Mouse (Mus musculus) layer of hippocampus, adult 8-10 months (tissue): ENCODE data around the gene Tent4a. TPM values are rescaled to one million over a fixed set of nuclear protein-coding genes. Genes with fewer than 3 reads are reported as not detected.
"Not testable (repeated sequence)": the region's sequence is repeated elsewhere in the genome, so short reads cannot be mapped to it uniquely, and the experiment has no call there.

ENCODE experiments used
- DNase-seq, 2 experiments: peaks; one replicate each; pipeline ENCODE4 v3.0.0; 2022; ENCODE audit warnings: low spot score in 2 of 2
- total RNA-seq, 4 experiments: library from RNA; stranded (reverse); gene quantifications; 2 replicates each; pipeline ENCODE4 v1.2.4; 2022

Gene Tent4a
- 10 to 100 TPM; 43.8 to 51.2 (median 47.3) TPM for total RNA-seq

- no peak for DNase-seq
Measured at GRCm38 (mm10) chr13:69534334-69534653, at the start of gene Tent4a. Gene Tent4a, minus strand, starts transcription at chr13:69534617.

GRCm38 (mm10) chr13:69583591-69583990 is 49.2 kb upstream of the Tent4a start:
- DNase-seq = no peak

DNA sequence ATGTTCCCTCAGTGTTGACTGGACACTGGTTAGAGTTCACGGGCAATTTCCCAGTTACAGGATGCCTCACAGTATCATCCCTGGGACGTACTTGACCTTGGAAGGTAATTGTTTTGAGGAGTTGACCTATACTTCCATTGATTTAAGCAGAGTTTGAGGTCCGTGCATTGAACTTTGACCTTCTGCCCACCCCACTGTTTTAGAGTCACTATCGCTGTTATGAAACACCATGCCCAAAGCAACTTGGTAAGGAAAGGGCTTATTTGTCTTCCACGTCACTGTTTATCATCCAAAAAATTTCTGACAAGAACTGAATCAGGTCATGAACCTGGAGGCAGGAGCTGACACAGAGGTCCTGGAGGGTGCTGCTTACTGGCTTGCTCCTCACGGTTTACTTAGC is 48.0 kb upstream of the Tent4a start:
- DNase-seq = no peak

- no peak for DNase-seq
Measured at GRCm38 (mm10) chr13:69577181-69577834, 42.9 kb upstream of the Tent4a start.

GRCm38 (mm10) chr13:69576676-69577075 is 42.3 kb upstream of the Tent4a start:
- DNase-seq = no peak

DNA sequence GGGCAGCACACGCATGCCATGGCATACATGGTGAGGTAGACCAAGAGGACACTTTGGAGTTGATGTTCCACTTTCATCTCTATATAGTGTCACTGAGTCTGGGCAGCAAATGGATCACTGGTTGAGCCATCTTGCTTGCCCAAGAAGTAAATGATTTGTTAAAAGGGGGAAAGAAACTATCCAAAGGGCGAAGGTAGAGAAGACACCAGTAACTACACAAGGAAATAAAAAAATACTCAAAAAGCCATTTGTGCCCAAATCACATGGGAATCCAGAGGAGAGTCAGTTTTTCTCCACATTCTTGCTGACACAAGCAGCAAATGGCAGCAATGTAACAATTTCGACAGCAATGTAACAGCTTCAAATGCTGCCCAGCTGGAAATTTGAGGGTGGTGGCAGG is 38.2 kb upstream of the Tent4a start:
- DNase-seq = no peak

DNA sequence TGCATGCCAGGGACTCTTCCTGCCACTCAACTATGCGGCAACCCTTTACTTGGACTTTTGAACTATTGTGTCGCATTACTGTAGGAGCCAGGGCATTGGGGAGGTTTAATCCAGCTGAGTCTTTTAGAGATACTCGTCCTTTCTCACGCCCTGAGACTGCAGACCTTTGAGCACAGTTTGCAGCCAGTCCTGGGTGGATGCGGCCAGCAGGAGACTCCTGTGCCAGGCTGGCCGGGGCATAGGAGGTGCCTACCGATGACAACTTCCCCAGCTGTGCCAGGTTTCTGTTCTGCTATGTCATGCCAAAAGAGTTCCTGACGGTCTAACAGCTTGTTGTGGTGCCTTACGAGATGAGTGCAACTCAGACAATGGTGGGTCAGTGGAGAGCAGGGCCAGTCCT is 34.8 kb upstream of the Tent4a start:
- no peak for DNase-seq

- not testable (repeated sequence) for DNase-seq
Measured at GRCm38 (mm10) chr13:69565401-69565800, 31.0 kb upstream of the Tent4a start.

DNA sequence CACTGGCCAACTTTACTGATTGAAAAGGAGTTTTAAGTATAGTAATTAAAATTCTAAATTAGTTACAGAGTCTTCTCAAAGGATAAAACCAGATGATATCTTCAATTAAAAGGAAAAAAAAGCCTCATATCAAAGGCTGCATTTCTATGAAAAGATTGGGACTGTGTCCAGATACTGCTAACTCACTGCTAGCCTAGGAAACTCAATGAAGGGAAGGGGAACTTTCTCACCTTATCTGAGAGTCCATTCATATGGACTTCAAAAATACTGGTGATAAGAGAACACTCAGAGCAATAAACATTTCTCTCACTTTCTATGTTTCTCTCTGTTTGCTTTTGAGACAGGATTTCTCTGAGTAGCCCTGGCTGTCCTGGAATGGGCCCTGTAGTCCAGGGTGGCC is 30.2 kb upstream of the Tent4a start:
- no peak for DNase-seq

GRCm38 (mm10) chr13:69563905-69564304 is 29.5 kb upstream of the Tent4a start:
- no peak for DNase-seq

DNA sequence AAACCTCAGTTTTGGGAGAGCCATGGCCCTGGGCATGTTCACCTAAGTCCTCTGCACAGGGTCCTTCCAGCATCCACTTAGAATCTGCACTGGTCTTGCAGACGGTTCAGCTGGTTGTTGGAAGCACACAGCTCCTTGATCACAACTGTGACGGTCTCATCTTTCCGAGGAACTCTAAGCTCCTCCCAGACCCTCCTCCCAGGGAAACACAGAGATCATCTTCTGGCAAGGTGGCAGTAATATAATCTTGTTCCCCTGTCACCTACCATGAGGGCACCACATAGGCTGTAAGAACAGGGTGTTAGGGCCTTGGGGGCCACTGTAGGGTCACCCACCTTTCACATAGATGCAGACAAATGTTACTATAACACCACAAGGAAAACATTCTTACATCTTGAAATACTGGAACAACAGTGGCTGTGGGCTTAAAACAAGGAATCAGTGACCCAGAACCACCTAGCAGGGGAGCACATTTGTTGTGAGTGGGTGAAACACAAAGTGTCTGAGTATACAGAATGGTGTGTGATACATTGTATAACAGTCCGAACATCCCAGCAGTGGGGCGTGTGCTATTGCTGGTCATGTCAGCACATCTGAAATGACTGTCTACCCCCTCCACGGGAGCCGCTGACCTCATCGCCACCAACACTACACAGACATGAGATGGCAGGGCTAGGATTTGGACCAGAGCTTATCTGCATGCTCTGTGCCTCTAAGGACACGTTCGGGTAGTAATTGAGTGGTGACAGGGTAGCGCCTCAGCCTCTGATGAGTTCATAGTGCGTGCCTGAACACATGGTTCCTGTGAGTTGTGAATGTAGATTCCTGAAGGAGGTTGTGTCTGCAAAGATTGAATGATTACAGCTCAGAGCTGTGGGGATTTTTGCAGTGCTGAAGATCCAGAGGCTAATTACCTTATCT is 28.5 kb upstream of the Tent4a start:
- DNase-seq = no peak

DNA sequence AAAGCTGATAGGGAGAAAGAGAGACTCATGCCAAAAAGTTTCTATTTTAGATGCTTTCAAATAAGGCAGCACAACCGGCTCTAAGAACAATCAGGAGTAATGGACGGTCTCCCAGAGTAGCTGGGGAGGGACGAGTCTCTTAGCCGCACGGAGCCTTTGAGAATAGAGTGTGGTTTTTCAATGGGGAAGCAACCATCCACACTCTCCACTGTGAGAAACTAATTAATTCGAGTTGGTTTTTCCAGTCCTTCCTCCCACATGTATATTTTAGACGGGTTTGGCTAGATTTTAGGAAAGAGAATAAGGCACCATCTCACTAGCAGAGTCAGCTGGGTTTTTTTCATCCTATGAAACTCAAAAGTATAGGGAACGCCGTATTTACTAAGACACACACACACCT is 27.6 kb upstream of the Tent4a start:
- DNase-seq = no peak

DNA sequence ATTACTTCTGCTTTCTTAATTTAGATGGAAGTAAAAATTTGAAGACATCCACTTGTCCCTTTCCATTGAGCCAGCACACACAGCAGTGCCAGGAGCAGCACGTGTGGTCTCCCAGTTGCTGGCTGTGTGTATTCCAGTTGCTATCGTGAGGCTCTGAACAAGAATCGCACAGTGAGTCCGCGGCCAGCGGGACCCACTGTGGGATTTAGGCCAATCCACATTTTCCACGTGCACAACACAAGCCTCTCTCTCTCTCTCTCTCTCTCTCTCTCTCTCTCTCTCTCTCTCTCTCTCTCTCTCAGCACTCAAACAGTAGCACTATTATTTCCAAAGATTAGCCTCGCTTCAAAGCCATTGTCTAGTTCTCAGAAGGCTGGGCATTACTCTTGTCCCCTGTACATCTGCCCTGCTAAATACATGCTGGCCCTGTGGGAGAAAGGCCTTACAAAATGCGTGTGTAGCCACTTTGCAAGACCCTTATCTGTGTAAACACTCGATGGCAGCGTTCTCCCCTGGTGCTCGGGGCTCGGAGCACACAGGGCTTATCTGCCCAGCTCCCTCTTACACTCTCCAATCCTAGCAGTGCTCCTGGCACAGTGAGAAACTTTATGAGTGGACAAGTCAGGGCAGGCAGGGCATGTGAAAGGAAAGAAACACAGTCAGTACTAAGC is 25.0 kb upstream of the Tent4a start:
- no peak for DNase-seq

- no peak for DNase-seq
Measured at GRCm38 (mm10) chr13:69558098-69558660, 23.8 kb upstream of the Tent4a start.

DNA sequence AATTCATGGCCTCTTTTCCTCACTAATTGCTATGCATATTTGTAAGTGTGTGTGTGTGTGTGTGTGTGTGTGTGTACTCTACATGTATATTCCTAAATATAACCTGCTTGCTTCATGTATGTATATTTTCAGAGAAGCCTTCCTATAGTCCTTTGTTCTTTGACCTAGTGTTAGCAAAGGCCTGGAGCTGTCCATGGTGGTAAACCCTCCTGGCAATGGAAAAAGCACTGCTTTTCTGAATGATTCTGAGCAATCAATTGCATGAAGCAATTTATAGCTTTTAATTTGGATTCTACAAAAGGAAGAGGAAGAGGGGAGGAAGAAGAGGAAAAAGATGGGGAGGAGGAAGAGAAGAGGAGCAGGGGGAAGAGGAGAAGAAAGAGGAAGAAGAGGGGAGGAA is 22.3 kb upstream of the Tent4a start:
- no peak for DNase-seq

DNA sequence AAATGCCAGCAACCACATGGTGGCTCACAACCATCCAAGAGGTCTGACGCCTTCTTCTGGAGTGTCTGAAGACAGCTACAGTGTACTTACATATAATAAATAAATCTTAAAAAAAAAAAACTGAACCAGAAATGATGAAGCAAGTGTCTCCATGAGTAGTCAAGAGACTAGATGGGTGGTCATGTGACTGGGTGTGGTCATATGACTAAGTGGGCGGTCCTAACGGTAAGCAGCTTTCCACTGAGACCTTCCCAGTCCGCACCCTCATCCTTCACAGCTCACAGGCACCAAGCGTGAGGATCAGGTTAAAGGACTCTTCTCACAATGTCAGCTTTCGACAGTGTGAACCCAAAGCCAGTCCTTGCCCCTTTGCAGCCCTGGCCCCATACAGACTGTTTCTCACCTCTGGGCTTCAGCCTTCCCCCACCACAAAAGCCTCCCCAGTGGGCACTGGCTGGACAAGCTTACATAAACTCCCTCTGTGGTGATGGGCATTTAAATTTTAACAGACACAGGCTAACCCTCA is 21.6 kb upstream of the Tent4a start:
- no peak for DNase-seq

GRCm38 (mm10) chr13:69555045-69555444 is 20.6 kb upstream of the Tent4a start:
- no peak for DNase-seq

DNA sequence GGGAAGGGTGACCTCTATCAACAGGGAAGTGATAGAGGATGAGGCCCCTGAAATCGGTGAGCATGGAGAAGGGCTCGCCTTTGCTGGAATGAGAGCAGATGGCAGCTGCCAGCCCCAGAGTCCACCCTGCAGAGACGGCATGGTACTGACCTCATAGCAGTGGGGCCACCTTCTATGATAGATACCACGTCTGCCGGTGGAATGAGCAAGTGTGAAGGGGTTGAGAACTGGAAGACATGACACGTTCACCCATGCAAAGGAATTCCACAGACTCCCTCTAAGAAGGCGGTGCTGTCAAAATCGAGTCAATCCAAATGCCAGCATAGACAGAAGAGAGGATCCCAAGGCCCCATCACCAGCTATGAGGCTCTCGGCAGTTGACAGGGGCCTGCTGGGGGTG is 19.8 kb upstream of the Tent4a start:
- DNase-seq = no peak

DNA sequence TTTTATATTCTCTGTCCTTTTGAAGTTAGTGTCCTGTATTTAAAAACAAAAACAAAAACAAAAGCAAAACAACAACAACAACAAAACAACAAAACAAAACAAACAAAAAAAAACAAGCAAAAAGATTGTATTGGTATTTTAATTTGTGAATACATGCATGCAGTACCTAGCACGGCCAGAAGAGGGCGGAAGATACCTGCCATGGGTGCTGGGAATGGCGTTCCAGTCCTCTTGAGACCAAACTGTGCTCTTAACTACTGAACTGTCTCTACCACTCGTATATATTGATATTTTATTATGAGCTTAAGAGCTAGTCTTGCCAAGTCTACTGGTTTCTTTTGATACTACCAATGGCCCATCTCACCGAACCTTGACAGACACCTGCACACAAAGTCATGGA is 18.6 kb upstream of the Tent4a start:
- no peak for DNase-seq

DNA sequence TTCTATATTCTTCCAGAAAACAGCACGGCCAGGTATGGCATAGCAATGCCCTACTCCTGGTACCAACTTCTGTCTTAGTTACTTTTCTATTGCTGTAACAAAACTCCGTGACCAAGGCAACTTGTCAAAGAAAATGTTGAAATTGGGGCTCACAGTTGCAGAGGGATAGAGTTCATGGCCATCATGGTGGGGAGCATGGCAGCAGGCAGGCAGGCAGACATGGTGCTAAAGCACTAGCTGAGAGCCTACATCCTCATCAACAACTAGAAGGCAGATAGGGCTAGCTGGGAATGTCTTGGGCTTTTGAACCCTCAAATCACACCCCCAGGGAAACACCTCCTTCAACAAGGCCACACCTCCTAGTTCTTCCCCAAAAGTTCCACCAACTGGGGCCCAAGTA is 16.4 kb upstream of the Tent4a start:
- DNase-seq = no peak

DNA sequence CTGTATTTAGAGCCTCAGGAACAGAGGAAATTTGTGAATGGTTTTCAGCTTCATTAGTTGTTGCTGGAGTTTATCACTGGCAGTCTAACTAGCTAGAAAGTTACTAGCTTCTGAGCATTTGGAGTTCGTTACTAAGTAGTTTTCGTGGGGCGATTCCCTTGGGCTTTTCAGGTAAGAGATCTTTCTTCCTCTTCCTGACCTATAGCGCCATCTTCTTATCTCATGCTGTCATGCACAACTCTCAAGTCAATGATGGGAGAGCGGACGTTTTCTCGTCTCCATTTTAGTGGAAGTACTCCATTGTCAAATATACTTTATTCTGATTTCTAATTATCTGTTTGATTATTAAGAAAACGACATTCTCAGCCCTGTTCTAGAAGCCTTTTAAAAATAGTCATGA is 15.6 kb upstream of the Tent4a start:
- no peak for DNase-seq
